Mouse (Mus musculus) CD4-positive, CD25-positive, alpha-beta regulatory T cell, adult 4 months (primary cell): ENCODE measurements around the gene Pirt. TPM values are rescaled to one million over a fixed set of nuclear protein-coding genes. Genes with fewer than 3 reads are reported as not detected.

Experiments used
- ATAC-seq: one replicate; pipeline ENCODE4 v1.8.0; 2017
- polyA plus RNA-seq, 2 experiments: library from polyadenylated mRNA; unstranded; fragments of 100-300 nt; shearing (Covaris generic); gene quantifications; one replicate each; pipeline ENCODE4 v1.2.1; 2017

Pirt gene
- polyA plus RNA-seq = not detected

DNA sequence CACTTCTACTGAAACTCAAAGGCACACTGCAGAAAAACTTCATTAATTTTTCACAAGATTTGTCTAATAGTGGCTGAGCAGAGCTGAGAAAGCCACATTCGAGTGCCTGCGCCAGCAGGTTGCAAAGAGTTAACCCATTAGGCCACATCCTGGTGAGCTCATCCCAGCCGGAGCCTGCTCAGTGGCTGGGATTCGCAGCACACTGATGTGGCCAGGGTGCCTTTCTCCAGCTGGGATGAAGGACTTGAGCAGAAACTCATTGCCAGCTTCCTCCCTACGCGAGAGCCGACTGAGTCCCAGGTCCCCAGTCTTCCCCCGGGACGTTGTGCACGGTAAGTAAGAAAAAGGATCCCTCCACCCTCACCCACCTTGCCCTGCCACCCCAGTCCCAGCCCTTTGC lies at the start of gene Pirt:
Gene Pirt (plus strand): TSS at position 171 of the 400 bp plus-strand sequence.
- ATAC-seq = no peak

DNA sequence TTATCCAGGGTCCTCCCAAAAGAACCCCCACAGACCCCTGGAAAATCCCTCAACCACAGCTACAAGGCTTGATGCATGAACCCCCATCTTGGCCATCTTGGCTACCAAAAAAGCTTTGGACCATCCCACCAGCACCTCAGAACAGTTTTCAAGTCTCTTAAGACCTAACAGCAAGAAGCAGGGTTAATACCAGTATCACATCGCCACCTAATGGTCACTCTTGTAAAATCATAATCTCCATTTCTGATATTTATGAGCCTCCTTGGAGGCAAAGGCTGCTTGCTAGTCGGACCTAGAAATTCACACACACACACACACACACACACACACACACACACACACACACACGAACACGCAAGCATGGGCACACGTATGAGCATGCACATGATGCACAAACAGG lies 40.1 kb upstream of the Pirt start:
- ATAC-seq = no peak

DNA sequence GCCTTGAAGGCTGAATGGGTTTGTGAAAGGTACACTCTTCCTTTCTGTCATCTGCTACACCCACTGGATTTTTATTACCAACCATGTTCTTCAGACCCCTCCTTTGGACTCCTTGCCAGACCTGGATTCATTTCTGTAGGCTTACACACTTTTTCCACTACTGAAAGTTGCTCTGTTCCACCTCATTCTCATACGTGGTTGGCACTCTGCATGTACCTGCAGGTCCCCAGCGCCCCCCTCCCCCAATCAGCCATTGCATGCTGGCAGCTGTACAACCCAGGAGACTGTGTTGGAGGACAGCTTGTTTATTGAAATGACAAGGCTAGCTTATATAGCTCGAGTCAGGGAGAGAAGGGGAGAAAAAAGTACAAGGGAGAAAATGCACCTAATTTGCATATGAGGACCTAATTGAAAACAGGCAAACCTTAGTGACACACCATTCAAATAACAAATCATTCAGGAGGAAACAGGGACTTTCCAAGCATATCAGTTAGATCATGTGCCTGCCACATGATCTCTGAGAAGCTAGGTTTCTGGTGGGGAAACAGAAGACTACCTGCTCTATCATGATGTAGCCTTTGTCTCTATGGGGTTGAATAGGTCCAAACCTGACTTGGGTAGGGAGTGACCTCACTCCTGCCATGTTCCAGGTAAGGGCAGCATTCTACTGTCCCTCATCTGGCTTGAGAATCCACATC lies 38.9 kb upstream of the Pirt start:
- ATAC-seq = no peak

DNA sequence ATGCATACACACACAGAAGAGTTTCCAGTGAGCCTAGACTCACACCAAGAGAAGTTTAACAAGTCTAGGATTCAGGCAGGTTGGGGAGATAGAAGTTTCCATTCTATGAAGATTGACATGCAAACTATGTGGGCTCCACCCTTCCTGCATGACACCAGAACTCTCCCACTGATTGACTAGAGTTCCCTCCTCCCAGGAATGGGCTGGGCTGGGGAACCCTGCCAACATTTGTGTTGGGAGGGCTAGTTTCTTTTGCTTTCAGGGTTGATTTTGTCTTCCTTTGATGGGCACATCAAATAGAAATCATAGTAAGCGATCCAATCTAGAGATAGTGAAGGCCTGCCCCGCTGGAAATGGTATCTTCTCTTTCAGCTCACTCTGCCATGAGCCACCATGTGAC lies 30.5 kb upstream of the Pirt start:
- ATAC-seq = no peak

DNA sequence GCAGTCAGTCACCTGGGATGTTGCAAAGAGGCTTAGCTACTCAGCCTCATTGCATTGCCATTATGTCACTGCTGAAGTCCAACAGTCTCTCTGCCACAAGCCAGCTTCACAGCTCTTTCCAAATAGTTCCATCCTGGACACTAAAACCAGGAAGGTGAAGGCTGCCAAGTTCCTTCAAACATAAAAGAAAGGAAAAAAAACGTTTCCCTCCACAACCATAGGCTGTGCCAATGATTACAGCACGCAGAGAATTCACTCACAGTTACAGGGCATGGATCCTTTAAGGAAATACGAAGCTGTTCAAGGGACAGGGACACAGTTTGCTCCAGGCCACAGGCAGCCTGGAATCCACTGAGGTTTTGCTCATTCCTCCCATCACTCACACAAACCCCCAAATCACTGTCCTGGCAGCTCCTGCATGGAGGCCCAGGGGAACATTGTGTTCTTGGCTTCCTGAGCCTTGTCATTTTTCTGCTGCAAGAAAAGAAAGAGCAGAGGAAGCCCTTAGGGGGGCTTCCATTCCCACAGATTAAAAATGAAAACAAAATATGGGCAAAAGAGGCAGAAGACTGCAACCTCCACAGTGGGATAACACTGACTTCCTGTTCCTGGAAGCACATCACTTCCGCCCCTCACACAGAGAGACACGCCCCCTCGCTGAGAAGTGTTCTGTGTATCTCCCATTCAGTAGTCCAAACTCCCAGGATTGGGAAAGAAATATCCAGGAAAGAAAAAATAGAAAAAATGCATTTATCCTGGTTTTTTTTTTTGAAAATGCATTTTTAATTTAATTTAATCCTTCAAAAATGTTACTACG lies 29.3 kb upstream of the Pirt start:
- ATAC-seq = no peak

DNA sequence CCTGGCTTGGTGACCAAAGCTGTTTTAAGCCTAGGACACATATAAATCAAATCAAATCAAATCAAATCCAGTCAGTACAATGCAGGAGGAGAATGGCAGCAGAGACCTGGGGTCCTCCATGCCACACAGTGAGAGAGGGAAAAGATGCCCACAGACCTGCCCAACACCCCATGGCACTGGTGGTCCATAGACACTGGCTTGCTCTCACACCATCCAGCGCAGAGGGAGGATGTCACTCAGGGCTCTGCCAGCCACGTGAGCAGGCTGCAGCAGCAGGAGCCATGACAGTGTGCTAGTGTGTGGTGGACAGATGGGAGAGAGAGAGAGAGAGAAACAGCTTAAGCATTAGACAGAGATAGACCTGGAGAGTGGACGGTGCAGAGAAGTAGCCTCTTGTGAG lies 19.2 kb upstream of the Pirt start:
- no peak for ATAC-seq

DNA sequence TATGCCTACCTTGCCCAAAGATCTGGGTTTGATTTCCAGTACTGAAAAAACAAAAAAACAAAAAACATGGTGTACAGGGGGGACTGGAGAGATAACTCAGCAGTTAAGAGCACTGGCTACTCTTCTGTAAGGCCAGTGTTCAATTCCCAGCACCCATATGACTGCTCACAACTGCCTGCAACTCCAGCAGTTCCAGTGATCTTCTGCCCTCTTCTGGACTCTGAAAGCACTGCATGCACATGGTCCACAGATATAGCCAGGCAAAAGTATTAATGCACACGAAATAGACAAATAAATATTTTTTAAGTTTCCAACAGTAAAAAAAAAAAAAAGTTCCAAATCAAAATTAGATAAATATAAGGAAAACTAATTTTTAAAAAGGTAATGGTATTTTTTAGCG lies 13.0 kb upstream of the Pirt start:
- ATAC-seq = no peak

DNA sequence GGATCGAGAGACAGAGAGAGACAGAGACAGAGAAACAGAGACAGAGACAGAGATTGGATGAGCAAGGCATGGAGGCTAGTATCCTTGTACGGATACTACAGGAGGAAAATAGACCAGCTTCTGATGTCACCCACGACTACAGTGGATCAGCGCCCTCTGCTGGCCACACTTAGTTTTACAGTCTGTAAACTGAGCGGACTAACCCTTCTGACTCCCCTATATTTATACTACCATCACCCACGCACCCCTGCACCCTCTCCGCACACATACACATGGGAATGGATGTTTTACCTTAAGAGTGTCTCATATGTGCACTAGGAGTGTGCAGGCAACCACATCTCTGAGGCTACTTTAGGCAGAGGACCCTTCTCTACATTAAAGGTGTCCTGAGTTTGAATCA lies 12.4 kb upstream of the Pirt start:
- ATAC-seq = no peak

DNA sequence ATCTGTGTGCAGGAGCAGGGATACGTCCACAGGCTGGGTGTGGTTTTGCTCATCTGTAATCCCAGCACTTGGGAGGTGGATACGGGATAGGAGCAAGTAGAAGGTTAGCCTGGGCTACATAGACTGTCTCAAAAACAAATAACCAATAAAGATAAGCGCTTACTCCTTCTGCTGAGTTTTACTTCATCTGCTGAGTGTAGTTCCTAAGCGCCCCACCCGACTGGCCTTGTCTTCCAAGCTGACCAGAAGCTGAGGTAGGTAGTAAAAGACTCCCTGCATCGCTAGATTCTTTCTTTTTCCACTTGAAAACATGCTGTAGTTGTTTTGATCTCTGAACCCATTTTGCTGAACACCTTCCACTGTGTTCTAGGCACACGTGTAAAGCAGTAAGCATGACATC lies 9.0 kb upstream of the Pirt start:
- ATAC-seq = no peak

DNA sequence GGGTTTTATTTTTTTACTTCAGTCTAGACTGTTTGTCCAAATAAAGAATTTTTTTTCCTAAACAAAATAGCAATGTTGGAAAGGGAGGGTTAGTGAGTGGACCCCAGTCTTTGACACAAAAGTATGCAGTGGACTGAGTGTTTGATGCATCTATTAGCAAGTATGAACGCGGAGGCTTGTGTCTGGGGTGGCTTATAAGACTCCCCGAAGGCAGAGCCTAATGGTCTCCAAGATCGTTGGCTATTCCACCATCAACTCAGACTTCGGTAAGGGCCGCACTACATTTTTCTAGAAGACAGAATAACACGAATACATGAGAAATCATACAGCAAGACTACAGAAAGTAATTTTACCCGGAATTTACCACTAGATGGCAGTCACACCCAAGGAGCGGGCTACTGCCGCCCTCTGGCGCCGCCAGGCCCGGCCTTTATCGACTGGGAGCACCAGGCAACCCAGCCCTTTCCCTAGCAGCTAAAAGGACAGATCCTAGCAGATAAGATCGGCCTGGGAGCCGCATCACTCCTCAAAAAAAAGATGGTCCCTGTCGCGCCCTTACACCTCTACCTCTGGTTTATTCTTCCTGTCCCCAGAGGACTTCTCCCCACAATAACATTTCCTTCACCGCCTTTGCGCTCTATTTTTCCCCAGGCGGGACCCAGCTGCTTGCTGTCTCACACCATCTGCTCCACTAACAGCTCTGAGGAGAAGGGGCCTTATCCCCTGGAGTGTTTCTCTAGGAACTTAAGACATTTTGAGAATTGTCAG lies 6.0 kb upstream of the Pirt start:
- ATAC-seq = no peak

DNA sequence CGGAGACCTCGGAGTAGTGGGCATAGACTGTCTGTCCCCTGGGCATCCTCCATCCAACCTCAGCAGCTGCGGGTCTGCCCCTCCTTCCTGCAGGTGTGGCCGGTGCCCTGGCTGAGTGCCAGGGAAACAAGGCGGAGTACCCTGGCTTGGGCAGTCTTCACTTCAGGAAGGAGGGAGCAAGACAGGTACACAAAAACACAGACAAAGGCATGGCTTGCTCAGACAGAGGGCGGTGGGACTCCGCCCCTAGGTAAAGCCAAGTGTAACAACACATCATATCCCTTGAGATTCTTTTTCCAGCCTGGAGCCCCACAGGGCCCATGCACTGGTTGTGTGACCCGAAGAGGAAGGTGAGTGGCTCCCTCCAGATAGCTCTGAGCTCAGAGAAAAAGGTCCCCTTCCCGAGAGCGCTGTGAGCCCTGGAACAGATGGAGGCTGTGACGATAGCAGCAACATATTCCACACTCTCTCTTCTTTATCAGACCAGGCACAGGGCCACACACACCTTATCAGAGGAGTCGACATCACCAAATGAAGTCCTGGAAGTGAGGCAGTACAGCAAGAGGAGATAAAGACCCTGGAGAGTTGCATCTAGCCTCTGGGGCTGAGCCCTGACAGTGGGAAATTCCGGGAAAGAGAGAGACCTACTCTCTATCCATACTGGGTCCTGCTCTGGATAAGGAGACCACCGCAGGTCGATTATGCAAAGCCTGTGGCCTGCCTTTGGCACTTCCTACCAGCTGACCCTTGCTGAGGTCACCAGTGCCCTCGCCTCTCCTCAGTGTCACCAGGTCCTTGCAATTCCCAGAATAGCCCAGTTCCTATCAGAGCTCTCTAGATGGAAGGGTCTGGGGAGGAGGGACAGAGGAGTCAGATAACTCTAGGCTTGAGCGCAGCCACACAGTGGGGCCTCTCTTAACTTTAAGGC lies 1.0 kb downstream of the Pirt start:
- no peak for ATAC-seq

DNA sequence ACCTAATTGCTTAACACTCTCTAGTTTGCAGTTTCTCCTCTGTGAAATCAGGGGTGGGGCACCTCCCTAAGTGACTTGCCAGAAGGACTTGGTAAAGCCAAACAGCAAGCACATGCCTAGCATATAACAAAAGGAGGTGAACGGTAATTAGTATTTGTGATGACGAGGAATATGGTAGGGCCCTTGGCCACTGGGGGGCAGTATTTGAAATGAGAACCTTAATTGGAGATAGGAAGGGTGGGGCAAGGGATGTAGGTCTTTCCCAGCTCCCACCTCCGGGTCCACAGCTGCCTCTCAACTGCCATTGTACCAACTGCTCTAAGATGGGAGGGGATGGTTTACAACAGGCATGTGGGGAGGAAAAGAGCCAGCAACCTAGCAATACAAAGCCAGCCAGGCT lies 2.5 kb downstream of the Pirt start:
- ATAC-seq = no peak

DNA sequence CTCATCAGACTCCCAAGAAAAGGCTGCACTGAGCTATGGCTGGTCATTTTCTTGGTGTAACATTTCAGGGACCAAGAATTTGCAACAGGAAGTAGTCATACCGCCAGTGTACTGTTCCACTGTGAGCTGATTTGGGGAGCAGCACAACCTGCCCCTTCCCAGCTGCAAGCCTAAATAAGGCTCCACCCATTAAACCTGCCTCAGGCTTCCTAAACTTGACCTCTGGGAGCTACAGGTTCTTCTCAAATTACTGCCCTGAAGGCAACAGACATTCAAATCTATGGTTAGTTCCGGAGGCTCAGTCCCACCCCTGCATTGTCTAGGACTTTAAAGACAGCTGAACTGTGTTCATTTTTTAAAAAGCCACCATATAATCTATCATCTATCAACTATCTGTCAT lies 8.2 kb downstream of the Pirt start:
- ATAC-seq = no peak

DNA sequence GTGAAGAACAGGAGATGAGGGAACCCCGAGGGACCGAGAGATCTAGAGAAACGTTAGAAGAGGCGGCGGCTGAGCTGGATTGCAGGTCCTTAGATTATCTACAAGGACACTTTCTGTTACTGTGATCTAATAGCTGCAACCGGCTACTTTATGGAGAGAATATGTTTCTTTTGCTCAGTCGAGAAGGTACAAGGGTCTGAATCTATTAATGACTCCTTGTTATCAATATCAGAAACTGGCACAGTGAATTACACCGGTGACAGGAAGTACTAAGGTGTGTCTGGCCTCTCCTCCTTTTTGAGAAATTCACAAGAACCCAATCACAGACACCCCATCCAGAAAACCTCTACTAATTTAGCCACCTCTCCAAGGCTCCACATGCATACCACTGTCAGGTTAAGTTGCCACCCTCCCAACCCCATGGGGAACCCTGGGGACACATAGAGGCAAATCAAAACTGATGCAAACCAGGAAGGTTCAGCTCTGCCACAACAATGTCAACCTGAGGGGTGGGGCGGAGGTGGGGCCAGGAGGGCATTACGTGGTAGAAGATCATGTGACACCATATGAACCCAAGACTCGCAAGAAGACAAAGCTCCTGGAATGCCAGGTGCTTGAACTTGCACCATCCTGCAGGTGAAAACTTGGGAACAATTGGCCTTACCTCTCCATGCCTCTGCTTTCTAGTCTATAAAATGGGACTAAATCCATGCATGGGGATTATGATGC lies 12.5 kb downstream of the Pirt start:
- ATAC-seq = no peak

DNA sequence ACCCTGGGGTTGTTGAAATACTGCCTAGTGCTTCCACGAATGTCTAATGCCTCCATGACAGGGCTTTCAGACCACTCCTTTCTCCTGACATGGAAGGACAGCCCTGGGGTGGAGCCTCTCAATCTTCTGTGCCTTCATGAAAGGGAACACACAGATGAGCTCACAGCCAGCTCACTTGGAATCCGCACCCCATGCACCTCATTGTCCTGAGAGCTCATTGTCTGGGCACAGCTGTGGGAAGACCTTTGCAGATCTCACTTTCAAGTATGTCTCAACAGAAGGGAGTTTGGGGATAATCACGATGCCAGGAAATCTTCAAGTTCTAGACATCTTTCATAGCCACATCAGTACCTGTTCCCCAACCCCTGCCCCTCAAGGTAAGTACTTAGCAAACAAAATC lies 16.5 kb downstream of the Pirt start:
- no peak for ATAC-seq

DNA sequence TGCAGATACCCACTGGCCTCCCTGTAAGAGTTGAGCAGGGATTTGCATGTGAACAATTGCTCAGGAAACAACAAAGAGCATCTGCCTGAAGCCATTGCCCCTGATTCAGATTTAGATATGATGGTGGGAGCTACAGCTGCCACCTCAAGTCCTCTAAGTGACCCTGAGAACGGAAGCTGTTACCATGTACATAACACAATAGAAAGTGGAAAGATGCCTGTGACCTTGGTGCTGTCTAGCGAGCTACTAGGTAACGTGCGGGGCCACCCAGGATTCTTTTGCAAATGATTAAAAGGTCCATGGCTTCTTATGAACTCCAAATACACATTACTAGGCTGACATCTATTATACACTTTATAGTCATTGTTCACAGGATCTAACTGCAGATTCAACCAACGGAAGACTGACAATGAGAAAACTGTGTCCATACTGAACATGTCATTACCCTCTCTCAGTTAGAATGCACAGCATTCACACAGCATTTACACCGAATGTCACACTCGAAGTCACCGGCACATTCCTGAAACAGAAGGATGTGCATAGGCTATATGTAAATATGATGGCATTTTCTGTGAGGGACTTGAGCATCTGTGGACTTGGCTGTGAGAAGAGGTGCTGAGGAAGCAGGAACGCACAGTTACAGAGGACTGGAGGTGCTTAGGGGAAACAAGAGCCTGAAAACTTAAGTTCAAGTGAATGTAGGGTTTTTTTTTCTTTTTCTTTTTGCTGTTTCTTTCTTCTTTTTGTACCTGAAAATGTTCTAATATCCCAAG lies 21.2 kb downstream of the Pirt start:
- no peak for ATAC-seq

DNA sequence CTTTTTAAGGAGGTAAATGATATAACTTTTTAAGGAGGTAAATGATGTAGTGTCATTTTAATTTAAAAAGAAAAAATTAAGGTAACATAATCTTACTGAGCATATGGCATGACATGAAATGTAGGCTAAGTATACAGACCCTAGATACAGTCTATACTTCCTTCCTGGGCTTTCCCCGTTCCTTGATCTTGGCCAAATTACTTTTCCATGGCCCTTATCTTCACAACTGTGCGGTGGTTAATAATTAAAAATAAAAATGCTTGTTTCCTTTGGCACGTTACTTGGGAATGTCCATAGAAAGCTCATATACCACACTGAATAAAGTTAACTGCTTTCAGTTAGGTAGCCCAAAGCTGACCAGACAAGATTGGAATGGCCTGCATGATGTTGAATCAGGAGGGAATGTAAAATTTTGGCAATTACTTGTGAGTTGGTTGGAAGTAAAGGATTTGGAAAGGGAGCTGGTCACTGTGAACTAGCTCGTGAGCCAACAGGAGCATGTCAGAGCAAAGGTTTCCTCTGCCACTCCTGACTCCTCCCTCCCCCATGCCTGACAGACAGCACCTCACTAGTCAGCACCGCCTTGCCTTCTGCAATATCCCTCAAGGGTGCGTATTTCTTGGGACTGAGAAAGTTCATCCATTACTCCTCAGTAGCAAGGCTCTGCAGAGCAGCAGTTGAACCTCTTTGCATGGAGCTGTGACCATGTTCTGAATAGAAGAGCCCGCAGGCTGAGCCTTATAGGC lies 22.8 kb downstream of the Pirt start:
- no peak for ATAC-seq

DNA sequence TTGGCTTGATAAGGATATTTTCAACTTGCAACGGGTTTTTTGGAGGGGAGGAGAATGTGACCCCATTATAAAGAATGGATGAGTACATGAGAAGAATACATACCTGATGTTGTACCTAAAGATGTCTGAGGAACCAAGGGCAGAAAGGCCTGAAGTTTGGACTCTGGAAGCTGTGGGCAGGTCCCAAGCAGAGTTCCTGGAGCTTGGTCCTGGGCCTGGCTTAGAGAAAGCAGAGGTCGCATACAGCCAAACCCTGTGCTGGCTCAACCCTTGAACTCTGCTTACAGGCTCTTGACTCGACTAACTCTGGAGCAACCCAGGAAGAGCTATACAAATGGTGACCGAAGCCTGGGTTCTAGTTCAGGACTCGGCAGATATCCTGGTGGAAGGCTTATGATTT lies 30.2 kb downstream of the Pirt start:
- no peak for ATAC-seq

DNA sequence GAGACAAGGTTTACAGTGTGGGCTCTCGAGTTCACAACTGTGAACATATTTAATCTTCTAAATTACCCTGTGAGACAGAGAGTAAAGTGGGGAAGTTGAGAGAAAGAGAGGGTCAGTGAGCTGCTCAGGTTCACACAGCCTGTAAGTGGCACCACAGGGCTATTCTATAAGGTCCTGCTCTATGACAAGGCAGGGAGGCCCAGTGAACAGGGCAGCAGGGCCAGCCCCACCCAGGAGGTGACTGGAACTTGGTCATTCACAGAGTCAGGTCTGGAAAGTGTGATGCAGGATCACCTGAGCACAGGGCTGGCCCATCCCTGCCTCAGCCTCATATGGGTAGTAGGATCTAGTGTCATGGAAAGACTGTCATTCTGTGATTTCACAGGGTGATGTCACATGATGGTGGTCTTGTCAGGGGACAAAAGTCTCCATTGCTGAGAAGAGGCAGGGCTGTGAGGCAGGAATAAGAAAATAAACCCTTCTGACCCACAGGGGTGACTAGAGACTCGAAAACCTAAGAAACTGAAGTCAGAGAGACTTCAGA lies 33.5 kb downstream of the Pirt start:
- ATAC-seq = no peak

DNA sequence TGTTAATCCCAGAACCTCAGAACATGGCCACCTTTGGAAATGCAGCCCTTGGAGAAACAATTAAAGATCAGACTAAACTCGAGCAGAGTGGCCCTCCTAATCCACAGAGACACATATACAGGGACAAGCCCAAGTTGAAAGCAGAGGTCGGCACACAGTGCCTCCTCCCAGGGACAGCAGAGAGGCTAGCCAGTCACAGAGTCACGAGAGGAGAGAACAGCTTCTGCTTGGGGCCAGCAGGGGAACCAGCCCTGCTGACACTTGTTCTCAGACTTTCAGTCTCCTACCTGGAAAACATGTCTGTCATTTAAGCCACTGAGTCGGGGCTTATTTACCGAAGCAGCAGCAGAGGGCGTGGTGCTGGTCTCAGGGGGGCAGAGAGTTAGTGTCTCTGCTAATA lies 34.7 kb downstream of the Pirt start:
- ATAC-seq = no peak
